Mouse (Mus musculus) spleen, adult 10 weeks (tissue): ENCODE results near the gene Amdhd2. TPM values are rescaled to one million over a fixed set of nuclear protein-coding genes. Genes with fewer than 3 reads are reported as not detected.

ENCODE experiments used
- polyA plus RNA-seq: library from polyadenylated mRNA; stranded (reverse); fragments of 350-450 nt; fragmentation: Illumina TruSeq; extraction: RNeasy Lipid Tissue Mini Kit (QIAGEN cat#74804); gene quantifications from one replicate; pipeline ENCODE4 v1.2.3, GENCODE M21; 2015; ENCODE audit warnings: low replicate concordance; ENCODE audit not compliant: insufficient read depth

Gene Amdhd2
- 10.0 TPM for polyA plus RNA-seq

GRCm38 (mm10) chr17:24163176-24163962 lies at the start of gene Amdhd2:
TSS of gene Amdhd2 (minus strand) at chr17:24163766.

DNA sequence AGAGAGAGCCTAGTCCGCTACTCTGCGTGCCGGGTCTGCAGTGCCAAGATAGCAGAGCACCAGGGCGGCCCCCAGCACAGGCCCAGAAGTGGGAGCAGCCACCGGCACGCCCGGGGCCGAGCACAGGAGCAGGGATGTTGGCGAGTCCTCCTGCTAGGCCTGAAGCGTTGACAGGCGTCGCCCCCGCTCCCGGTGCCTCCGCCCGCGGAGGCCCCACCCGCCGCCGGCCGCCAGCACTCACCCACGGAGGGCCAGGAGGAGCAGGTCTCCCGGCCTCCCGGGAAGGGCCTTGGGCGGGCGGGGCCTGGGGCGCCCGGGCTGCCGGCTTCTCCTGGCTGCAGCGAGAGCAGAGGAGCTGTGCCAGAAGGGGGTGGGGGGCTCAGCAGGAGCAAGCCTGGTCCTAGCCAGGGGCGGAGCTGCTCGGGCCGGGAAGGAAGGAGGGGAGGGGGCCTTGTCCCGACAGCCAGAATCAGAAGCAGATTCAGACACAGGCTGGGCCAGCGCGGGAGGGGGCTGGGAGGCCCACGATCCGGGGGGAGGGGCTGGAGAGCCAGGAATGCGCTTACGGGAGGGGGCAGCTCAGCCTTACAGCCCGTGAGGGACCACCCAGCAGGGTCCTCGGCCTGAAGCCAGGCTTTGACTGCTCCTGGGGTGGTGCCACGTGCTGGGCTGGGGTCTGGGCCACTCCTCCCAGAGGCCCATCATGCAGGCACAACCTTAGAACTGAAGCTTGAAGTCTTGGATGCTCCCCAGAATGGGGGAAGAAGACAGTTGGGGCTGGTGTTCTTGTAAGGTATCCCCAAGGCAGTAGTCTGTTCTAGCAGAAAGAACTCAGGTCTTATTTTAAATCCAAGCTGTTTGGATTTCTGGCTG lies 45.7 kb upstream of the Amdhd2 start, which contains the start of gene Ntn3:
Ntn3 (minus strand) TSS at position 489 of the 873 bp plus-strand sequence.

GRCm38 (mm10) chr17:24205284-24205888 lies 41.8 kb upstream of the Amdhd2 start, which contains the start of gene Tbc1d24:
TSS of gene Tbc1d24 (minus strand) at chr17:24205562.

GRCm38 (mm10) chr17:24169317-24170065 lies 5.9 kb upstream of the Amdhd2 start, which contains the start of gene Atp6v0c:
TSS of gene Atp6v0c (minus strand) at chr17:24169702.

DNA sequence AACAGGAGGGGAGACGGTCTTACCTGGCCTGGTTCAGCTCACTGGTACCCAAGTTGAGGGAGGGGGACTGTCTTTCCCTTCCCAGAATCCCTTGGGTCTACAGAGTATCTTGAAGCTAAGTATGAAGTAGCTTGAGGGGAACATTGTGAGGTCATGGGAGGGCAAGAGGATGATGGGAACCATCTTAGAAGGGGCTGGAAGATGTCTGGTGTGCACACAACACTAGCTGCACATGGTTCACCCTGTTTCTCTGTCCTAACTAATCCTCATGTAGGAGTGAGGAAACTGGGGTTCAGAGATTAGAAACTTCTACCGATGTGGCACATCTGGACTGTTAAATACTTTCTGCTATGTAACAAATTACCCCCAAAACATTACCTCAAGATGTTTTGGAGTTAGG lies 12.7 kb downstream of the Amdhd2 start, which contains the start of gene Pdpk1:
Pdpk1 (minus strand) TSS at position 101 of the 400 bp plus-strand sequence.

Other genes starting within 250 kb of the Amdhd2 start
- not detected for gene Dcpp3, start 246.3 kb downstream of the Amdhd2 start, polyA plus RNA-seq
- not detected for gene Sbp, start 222.1 kb downstream of the Amdhd2 start, polyA plus RNA-seq
- not detected for gene Sbpl, start 208.5 kb downstream of the Amdhd2 start, polyA plus RNA-seq
- gene Prss30, start 183.2 kb downstream of the Amdhd2 start, polyA plus RNA-seq, result 11.0 TPM
- gene Prss22, start 165.7 kb downstream of the Amdhd2 start, polyA plus RNA-seq, result not detected
- not detected for gene Prss27, start 125.6 kb downstream of the Amdhd2 start, polyA plus RNA-seq
- 19.9 TPM for gene Kctd5, start 90.3 kb downstream of the Amdhd2 start, polyA plus RNA-seq
- gene Pdpk1, start 12.8 kb downstream of the Amdhd2 start, polyA plus RNA-seq, result 44.5 TPM
- 93.7 TPM for gene Atp6v0c, start 5.9 kb upstream of the Amdhd2 start, polyA plus RNA-seq
- 3.2 TPM for gene Tbc1d24, start 41.8 kb upstream of the Amdhd2 start, polyA plus RNA-seq
- gene Ntn3, start 45.8 kb upstream of the Amdhd2 start, polyA plus RNA-seq, result 0.25 TPM
- 5.4 TPM for gene Tedc2, start 57.1 kb upstream of the Amdhd2 start, polyA plus RNA-seq
- gene Ccnf, start 87.7 kb upstream of the Amdhd2 start, polyA plus RNA-seq, result 6.5 TPM
- gene Abca17, start 187.3 kb upstream of the Amdhd2 start, polyA plus RNA-seq, result 0.91 TPM
- 26.4 TPM for gene Abca3, start 188.2 kb upstream of the Amdhd2 start, polyA plus RNA-seq